Mouse (Mus musculus) kidney, embryonic 14.5 days (tissue): ENCODE results near the gene Lman2. TPM values are rescaled to one million over a fixed set of nuclear protein-coding genes. Genes with fewer than 3 reads are reported as not detected.
A peak's percentile ranks its signal among the peaks of the same experiment; 100 is the strongest.

ENCODE experiments used
- ATAC-seq: fragments of 200-750 bp; cut with Nextera tagmentation; 2 replicates; pipeline ENCODE4 v1.8.0; 2017; ENCODE audit warnings: moderate number of reproducible peaks, mild to moderate bottlenecking, moderate TSS enrichment, moderate library complexity; ENCODE audit not compliant: low FRiP score, low TSS enrichment
- H3K27ac ChIP-seq: fragments of 300-500 bp; sonication (generic); 2 replicates; pipeline ENCODE4 v1.5.1; 2014; ENCODE audit warnings: low read depth, mild to moderate bottlenecking, low read length, moderate library complexity, mixed read lengths
- H3K27me3 ChIP-seq: fragments of 300-500 bp; sonication (generic); 2 replicates; pipeline ENCODE4 v1.6.1; 2014; ENCODE audit warnings: mild to moderate bottlenecking, low read length; ENCODE audit not compliant: control insufficient read depth, insufficient read depth
- H3K36me3 ChIP-seq: fragments of 300-500 bp; sonication (generic); 2 replicates; pipeline ENCODE4 v1.6.1; 2014; ENCODE audit warnings: low read length, mixed read lengths; ENCODE audit not compliant: control insufficient read depth, insufficient read depth
- H3K4me1 ChIP-seq: fragments of 300-500 bp; sonication (generic); 2 replicates; pipeline ENCODE4 v1.6.1; 2014; ENCODE audit warnings: low read length, mixed read lengths; ENCODE audit not compliant: control insufficient read depth, insufficient read depth
- H3K4me2 ChIP-seq: fragments of 300-500 bp; sonication (generic); replicated peaks from 2 replicates; pipeline ENCODE4 v1.6.1; 2014; ENCODE audit warnings: low read depth, mild to moderate bottlenecking, low read length
- H3K4me3 ChIP-seq: fragments of 300-500 bp; sonication (generic); 2 replicates; pipeline ENCODE4 v1.5.1; 2014; ENCODE audit warnings: mild to moderate bottlenecking, low read length
- H3K9ac ChIP-seq: fragments of 300-500 bp; sonication (generic); 2 replicates; pipeline ENCODE4 v1.6.1; 2014; ENCODE audit warnings: low read depth, mild to moderate bottlenecking, low read length, moderate library complexity
- H3K9me3 ChIP-seq: fragments of 300-500 bp; sonication (generic); 2 replicates; pipeline ENCODE4 v1.6.1; 2016; ENCODE audit warnings: low read length; ENCODE audit not compliant: control insufficient read depth
- WGBS: fragments of 180-500 bp; shearing (Covaris S2); extraction: QIAGEN DNeasy Blood & Tissue Kit; methylation state at CpG from one replicate; pipeline ENCODE4 v1.1.7; 2014; 5-methylcytosine and 5-hydroxymethylcytosine counted together
- polyA plus RNA-seq: library from polyadenylated mRNA; unstranded; fragments of >200 nt; fragmentation: Nextera tagmentation; extraction: Ambion mirVana; gene quantifications from 2 replicates; pipeline ENCODE4 v1.2.1, GENCODE M21; 2014

The Lman2 gene
- polyA plus RNA-seq, 1 experiment from 2014 or later = 108 TPM

DNA sequence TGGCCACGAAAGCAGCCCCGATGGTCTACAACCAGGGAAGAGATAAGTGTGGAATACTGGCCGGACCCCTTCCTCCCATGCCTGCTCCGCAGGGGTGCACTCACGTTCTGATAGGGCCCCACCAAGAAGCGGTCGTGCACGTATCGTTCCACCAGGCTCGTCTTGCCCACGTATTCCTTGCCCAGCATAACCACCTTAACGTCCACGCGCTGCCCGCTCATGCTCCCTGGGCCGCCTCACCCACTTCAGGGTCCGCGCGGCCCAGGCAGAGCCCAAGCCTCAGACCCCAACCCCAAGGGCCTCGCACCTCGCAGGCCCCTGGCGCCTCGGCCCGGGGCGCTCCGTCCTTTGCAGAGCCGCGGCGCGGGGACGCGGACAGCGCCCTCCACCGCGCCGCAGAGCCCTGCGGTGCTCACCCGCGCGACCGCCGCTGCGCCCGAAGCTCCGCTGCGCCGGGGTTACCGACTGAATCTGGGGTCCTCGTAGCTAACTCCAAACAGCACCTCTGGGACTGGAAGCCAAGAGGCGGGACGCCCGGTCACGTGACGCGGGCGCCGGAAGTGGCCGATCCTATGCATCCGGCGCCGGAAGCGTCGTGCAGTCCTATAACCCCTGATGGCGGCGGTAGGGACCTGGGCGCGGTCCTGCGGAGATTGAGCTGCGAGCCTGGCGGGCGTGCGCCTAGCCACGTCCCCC is 41.0 kb downstream of the Lman2 start, which contains the start of gene Rab24:
Rab24 (minus strand) TSS at position 513 of the 696 bp plus-strand sequence.
- H3K27ac ChIP-seq = peak within 1 kb of the TSS; percentile 84
- WGBS = under 1% methylated on average over 70 of the region's 73 CpGs
- no peaks in the 10 kb centered on the region for H3K27me3 ChIP-seq
- peak; percentile 89 for ATAC-seq
- peak within 1 kb of the TSS; percentile 93 for H3K4me2 ChIP-seq
- H3K4me3 ChIP-seq = peak within 1 kb of the TSS; percentile 74
- peaks cover 66% of the 10 kb centered on the region for H3K36me3 ChIP-seq
- H3K9ac ChIP-seq = peak within 1 kb of the TSS; percentile 86
- H3K4me1 ChIP-seq = peaks cover 20% of the 10 kb centered on the region; the same call in 1 of the 2 replicates
- no peaks in the 10 kb centered on the region for H3K9me3 ChIP-seq

DNA sequence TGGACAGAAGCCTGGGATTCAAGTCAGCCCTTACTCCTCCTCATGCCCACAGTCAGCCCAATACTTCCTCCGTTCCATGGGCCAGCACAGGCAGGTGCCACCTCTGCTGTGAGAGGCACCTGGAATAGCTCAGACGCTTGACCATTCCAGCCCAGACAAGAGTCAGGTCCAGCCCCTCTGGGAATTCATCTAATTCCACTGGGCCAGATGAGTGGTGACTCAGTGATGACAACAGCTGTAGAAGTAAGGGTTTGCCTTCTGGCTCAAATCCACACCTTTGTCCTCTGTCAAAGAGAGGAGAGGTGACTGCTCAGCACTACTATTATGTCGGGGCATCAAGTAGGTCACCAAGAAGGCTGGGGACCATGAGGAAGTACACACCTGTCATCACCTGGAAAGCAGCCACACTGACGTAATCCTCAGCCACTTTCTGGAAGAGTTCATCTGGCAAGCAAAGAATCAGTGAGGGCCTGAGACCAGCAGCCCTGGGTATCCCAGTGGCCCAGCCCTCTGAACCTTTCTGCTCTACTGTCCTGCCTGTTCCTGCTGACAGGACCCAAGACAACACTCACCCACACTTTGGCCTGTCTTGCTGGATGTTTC is 42.6 kb downstream of the Lman2 start, which contains the start of gene Prelid1:
Prelid1 (plus strand) TSS at position 570 of the 603 bp plus-strand sequence.
- WGBS = 82% methylated on average over 4 of the region's 4 CpGs
- no peak for ATAC-seq
- H3K27ac ChIP-seq = peak within 1 kb of the TSS; percentile 62; the same call in 1 of the 2 replicates

DNA sequence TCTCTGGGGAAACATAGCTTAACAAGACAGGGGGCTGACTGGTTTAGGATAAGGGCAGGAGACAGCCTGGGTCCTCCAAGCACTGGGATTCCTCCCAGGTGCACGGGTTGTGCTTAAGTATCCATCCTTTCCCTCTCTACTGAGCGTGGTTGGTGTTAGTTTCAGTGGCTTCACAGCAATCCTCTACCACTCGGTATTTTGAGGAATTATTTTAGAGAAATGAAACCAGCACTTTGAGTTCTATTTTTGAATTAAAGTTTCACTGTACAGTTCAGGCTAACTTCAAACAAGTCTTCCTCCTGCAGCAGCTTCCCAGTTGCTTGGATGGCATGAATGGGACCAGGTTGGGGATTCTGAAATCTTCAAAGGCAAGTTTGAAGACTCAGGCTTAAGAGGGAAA is 44.2 kb downstream of the Lman2 start:
- Histone ChIP-seq H3K27me3 (no peaks in the 10 kb centered on the region), H3K4me1 (peaks cover 17% of the 10 kb centered on the region; the same call in 1 of the 2 replicates), H3K4me2 (no peak overlapping the region), H3K9me3 (no peaks in the 10 kb centered on the region), H3K27ac (no peak overlapping the region), H3K4me3 (no peak overlapping the region), H3K36me3 (peaks cover 70% of the 10 kb centered on the region), H3K9ac (no peak overlapping the region)
- 79% methylated on average over 3 of the region's 3 CpGs for whole genome bisulfite sequencing
- no peak for ATAC-seq

More for the DNA sequence above, 42.6 kb downstream of the Lman2 start, which contains the start of gene Prelid1:
- H3K4me1 ChIP-seq = peaks cover 20% of the 10 kb centered on the region; the same call in 1 of the 2 replicates
- peak within 1 kb of the TSS; percentile 86 for H3K9ac ChIP-seq
- no peaks in the 10 kb centered on the region for H3K27me3 ChIP-seq
- peak within 1 kb of the TSS; percentile 93 for H3K4me2 ChIP-seq
- H3K9me3 ChIP-seq = no peaks in the 10 kb centered on the region
- peaks cover 67% of the 10 kb centered on the region for H3K36me3 ChIP-seq
- peak within 1 kb of the TSS; percentile 74 for H3K4me3 ChIP-seq

DNA sequence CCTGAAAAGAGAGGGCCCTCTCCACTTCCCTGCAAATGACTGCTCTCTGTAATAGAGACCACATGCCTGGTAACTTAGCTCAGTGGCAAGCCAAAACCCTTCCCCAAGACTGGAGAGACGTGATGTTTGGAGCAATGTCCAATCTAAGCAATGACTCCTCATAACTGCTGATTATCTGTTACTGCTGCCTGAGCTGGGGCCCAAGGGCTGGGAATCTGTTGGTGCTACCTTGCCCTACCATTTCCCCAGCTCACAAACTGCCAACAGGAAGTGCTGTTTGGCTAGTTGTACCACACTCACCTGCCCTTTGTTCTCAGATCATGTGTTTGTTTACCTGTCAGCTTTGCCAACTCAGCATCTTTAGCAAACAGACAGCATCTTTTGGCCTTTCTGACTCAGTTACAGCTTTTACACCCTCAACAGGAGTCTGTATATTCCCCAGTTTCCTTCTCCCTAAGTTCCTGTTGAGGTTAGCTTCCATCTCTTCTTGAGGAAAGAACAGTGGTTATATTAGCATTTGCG is 47.6 kb downstream of the Lman2 start:
- H3K36me3 ChIP-seq = peaks cover 95% of the 10 kb centered on the region
- H3K9me3 ChIP-seq = no peaks in the 10 kb centered on the region
- no peaks in the 10 kb centered on the region for H3K27me3 ChIP-seq
- no peak for ATAC-seq
- no peaks in the 10 kb centered on the region for H3K4me1 ChIP-seq
- 84% methylated on average over 2 of the region's 2 CpGs for WGBS
- no peak overlapping the region for H3K27ac ChIP-seq
- H3K4me2 ChIP-seq = no peak overlapping the region
- no peak overlapping the region for H3K9ac ChIP-seq
- H3K4me3 ChIP-seq = no peak overlapping the region

DNA sequence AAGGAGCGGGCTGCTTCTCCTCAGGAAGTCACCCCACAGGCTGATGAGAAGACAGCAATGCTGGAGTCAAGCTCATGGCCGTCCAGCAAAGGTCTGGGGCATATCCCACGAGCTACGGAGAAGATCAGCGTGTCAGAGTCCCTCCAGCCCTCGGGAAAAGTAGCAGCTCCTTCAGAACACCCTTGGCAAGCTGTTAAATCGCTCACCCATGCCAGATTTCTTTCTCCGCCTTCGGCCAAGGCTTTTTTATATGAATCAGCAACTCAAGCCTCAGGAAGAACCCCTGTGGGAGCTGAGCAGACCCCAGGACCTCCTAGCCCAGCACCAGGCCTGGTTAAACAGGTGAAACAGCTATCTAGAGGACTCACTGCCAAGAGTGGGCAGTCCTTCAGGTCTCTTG is 49.5 kb downstream of the Lman2 start:
- Histone ChIP-seq H3K9me3 (no peaks in the 10 kb centered on the region), H3K36me3 (peaks cover 90% of the 10 kb centered on the region), H3K4me2 (no peak overlapping the region), H3K27me3 (no peaks in the 10 kb centered on the region), H3K9ac (no peak overlapping the region), H3K4me1 (no peaks in the 10 kb centered on the region), H3K4me3 (no peak overlapping the region), H3K27ac (no peak overlapping the region)
- 64% methylated on average over 9 of the region's 9 CpGs for WGBS
- no peak for ATAC-seq

DNA sequence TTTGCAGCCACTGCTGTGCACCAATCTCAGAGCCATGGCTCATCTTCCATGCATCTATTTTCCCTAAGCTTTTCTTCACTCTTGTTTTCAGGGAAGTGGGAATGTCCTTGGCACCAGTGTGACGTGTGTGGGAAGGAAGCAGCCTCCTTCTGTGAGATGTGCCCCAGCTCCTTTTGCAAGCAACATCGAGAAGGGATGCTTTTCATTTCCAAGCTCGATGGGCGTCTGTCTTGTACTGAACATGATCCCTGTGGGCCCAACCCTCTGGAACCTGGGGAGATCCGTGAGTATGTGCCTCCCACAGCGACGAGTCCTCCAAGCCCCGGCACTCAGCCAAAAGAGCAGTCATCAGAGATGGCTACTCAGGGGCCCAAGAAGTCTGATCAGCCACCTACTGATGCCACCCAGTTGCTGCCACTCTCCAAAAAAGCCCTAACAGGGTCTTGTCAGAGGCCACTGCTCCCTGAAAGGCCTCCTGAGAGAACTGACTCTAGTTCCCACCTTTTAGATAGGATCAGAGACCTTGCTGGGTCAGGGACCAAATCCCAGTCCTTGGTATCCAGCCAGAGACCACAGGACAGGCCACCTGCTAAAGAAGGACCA is 50.5 kb downstream of the Lman2 start:
- Histone ChIP-seq H3K27me3 (no peaks in the 10 kb centered on the region), H3K9me3 (no peaks in the 10 kb centered on the region), H3K27ac (no peak overlapping the region), H3K4me1 (no peaks in the 10 kb centered on the region), H3K9ac (no peak overlapping the region), H3K4me2 (no peak overlapping the region), H3K36me3 (peaks cover 90% of the 10 kb centered on the region), H3K4me3 (no peak overlapping the region)
- ATAC-seq = no peak
- 87% methylated on average over 8 of the region's 8 CpGs for WGBS

DNA sequence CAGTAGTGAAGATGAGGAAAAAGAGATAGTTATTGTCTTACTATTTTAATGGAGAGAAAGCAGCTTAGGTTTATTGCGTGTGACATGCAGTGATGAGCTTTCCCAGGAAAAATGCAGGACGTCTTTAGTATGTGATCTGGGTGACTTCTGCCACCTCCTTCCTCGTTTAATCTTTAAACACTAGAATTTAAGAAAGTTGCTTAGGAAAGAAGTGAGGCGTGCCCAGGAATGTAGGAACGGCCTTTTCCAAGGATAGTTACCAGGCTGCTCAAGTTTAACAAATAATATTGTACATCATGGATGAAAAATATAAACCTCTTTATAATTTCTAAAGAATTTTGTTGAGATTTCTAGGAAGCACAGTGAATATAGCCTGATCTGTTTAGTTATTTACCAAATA is 61.7 kb downstream of the Lman2 start:
- H3K27me3 ChIP-seq = no peaks in the 10 kb centered on the region
- peaks cover 84% of the 10 kb centered on the region for H3K36me3 ChIP-seq
- WGBS = 81% methylated on average over 5 of the region's 5 CpGs
- no peak overlapping the region for H3K9ac ChIP-seq
- no peak overlapping the region for H3K27ac ChIP-seq
- no peak overlapping the region for H3K4me2 ChIP-seq
- H3K4me3 ChIP-seq = no peak overlapping the region
- H3K9me3 ChIP-seq = no peaks in the 10 kb centered on the region
- no peak for ATAC-seq
- no peaks in the 10 kb centered on the region for H3K4me1 ChIP-seq

DNA sequence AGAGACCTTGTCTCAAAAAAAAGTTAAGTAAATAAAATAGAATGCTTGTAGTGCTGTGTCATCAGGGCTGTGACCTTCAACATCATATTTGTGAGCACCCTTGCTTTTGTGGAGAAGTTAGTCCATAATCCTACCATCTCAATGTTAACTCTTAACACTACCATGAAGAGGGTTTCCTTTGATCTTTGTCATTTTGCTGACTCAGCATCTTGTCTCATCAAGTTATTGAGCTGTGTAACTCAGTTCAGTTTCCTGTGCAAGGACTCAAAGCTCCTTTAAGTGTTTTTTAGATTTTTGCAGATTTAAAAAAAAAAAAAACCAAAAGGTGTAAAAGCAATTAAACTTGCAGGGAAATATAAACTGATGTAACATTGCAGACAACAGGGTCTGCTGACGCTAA is 65.8 kb downstream of the Lman2 start:
- H3K9me3 ChIP-seq = no peaks in the 10 kb centered on the region
- 100% methylated on average over 1 of the region's 1 CpGs for WGBS
- H3K4me2 ChIP-seq = no peak overlapping the region
- peaks cover 88% of the 10 kb centered on the region for H3K36me3 ChIP-seq
- no peak overlapping the region for H3K4me3 ChIP-seq
- no peak overlapping the region for H3K9ac ChIP-seq
- no peak for ATAC-seq
- H3K4me1 ChIP-seq = no peaks in the 10 kb centered on the region
- no peaks in the 10 kb centered on the region for H3K27me3 ChIP-seq
- no peak overlapping the region for H3K27ac ChIP-seq
